Mouse (Mus musculus) liver, embryonic 14.5 days (tissue): ENCODE measurements around the gene Gm37240.

ENCODE experiments used
- CTCF ChIP-seq: IDR thresholded peaks from 2 replicates; pipeline ENCODE4 v1.5.1; 2016; ENCODE audit warnings: antibody characterized with exemption, low read depth, control low read depth
- EP300 ChIP-seq: IDR thresholded peaks from 2 replicates; pipeline ENCODE4 v1.6.1; 2016; ENCODE audit warnings: antibody characterized with exemption, low read depth

GRCm38 (mm10) chr3:85042126-85042525 is 845.2 kb downstream of the Gm37240 start:
- no peak for TF ChIP-seq CTCF
- no peak for TF ChIP-seq EP300
